Mouse (Mus musculus) liver, embryonic 14 days (tissue): Measurements from ENCODE around the gene Usp54. TPM values are rescaled to one million over a fixed set of nuclear protein-coding genes. Genes with fewer than 3 reads are reported as not detected.

Experiments
- polyA plus RNA-seq: library from polyadenylated mRNA; depleted of rRNA; stranded (reverse); fragments of >200 nt; gene quantifications from 2 replicates; pipeline ENCODE4 v1.2.3, GENCODE M21; 2012; rRNA removed

Usp54 gene
- 1.5 TPM in 2 replicates for polyA plus RNA-seq

GRCm38 (mm10) chr14:20640644-20641437, at the start of gene Usp54:
Gene Usp54, minus strand, starts transcription at chr14:20641063.

GRCm38 (mm10) chr14:20674064-20674833, 33.4 kb upstream of the Usp54 start, which contains the start of gene Sec24c:
Gene Sec24c, plus strand, starts transcription at chr14:20674308.

GRCm38 (mm10) chr14:20668154-20668810, 27.4 kb upstream of the Usp54 start, which contains the start of gene Synpo2l:
Gene Synpo2l, minus strand, starts transcription at chr14:20668354.

DNA sequence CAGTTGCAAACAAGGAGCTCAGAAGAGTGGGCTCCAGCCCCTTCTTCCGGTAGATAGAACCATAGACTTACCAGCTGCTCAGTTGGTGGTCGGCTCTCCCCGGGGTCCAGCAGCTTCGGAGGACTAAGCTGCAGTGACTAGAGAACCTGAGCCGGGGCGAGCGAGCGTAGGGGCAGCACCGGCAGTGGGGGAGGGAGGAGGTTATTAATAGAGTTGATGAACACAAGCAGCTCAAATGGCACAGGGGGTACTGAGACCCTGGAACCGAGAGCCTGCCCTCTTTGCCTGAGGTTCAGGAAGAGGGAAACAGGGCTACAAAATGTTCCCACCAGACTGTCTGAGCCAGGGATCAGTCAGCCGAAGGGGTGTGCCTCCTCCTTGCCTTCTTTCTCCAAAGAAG, 15.5 kb upstream of the Usp54 start, which contains the start of gene Myoz1:
Gene Myoz1 (minus strand): TSS at position 180 of the 400 bp plus-strand sequence.

DNA sequence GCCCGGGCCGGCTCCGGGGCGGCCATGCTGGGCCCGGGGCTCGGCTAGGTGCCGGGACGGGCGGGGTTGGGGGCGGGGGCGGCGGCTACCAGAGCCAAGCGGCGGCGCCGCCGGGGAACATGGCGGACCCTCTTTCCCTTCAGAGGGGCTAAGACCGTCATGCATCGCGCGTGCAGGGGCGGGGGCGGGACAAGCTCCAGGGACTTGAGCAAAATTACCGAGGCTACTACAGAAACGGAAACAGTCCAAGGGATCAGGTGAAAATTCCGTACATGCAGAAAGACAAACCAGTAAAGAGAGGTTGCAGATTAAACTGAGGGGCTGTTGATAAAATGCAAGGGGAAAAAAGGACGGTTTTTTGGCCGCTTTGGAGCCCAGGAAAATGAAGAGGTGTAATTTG, 94.4 kb downstream of the Usp54 start, which contains the start of gene Ppp3cb:
Gene Ppp3cb (minus strand): TSS at position 159 of the 400 bp plus-strand sequence.

Other genes with a start within 250 kb of the Usp54 start
- 20.7 and 22.9 TPM in 2 replicates for gene Mrps16, start 247.4 kb downstream of the Usp54 start, polyA plus RNA-seq
- 0.01 and 0.16 TPM in 2 replicates for gene Cfap70, start 188.8 kb downstream of the Usp54 start, polyA plus RNA-seq
- 37.5 and 39.0 TPM in 2 replicates for gene Anxa7, start 160.9 kb downstream of the Usp54 start, polyA plus RNA-seq
- gene Mss51, start 144.2 kb downstream of the Usp54 start, polyA plus RNA-seq = 1.4 and 1.9 TPM in 2 replicates
- 25.2 and 29.3 TPM in 2 replicates for gene Ppp3cb, start 94.5 kb downstream of the Usp54 start, polyA plus RNA-seq
- 0.08 and 0.36 TPM in 2 replicates for gene Myoz1, start 15.5 kb upstream of the Usp54 start, polyA plus RNA-seq
- gene Synpo2l, start 27.3 kb upstream of the Usp54 start, polyA plus RNA-seq = 0.05 and 0.43 TPM in 2 replicates
- 31.9 and 38.3 TPM in 2 replicates for gene Sec24c, start 33.2 kb upstream of the Usp54 start, polyA plus RNA-seq
- gene Fut11, start 53.9 kb upstream of the Usp54 start, polyA plus RNA-seq = 3.0 and 3.4 TPM in 2 replicates
- 63.3 and 71.3 TPM in 2 replicates for gene Chchd1, start 61.9 kb upstream of the Usp54 start, polyA plus RNA-seq
- 13.7 and 15.3 TPM in 2 replicates for gene Zswim8, start 66.5 kb upstream of the Usp54 start, polyA plus RNA-seq
- 19.0 and 23.5 TPM in 2 replicates for gene Ndst2, start 93.5 kb upstream of the Usp54 start, polyA plus RNA-seq
- gene Camk2g, start 153.0 kb upstream of the Usp54 start, polyA plus RNA-seq = 4.9 and 6.0 TPM in 2 replicates
- gene Plau, start 195.6 kb upstream of the Usp54 start, polyA plus RNA-seq = 1.3 TPM in 2 replicates